Mouse (Mus musculus) spleen, adult 18-20 months (tissue): ENCODE measurements around the gene Nes.
A peak's percentile ranks its signal among the peaks of the same experiment; 100 is the strongest.

Experiments used
- DNase-seq, 2 experiments: peaks; one replicate each; pipeline ENCODE4 v3.0.0; 2022; ENCODE audit warnings: mixed read lengths in 2 of 2

The Nes gene

GRCm38 (mm10) chr3:87982836-87983601 is 12.1 kb downstream of the Nes start:
- DNase-seq: no peak

- no peak for DNase-seq
Observed at GRCm38 (mm10) chr3:87983627-87984026, 12.7 kb downstream of the Nes start.

GRCm38 (mm10) chr3:87984094-87984493 is 13.2 kb downstream of the Nes start:
- no peak for DNase-seq

- no peak for DNase-seq
Observed at GRCm38 (mm10) chr3:87985505-87986320, 14.8 kb downstream of the Nes start.

- peak; percentile 69 to 84 for DNase-seq
Observed at GRCm38 (mm10) chr3:87986868-87987267, 16.0 kb downstream of the Nes start.

GRCm38 (mm10) chr3:87987633-87988032 is 16.8 kb downstream of the Nes start:
- DNase-seq: no peak

GRCm38 (mm10) chr3:87988068-87988467 is 17.2 kb downstream of the Nes start:
- no peak for DNase-seq

GRCm38 (mm10) chr3:87989935-87990334 is 19.1 kb downstream of the Nes start:
- no peak for DNase-seq

- DNase-seq: no peak
Observed at GRCm38 (mm10) chr3:87993436-87993835, 22.6 kb downstream of the Nes start.

- DNase-seq: no peak
Observed at GRCm38 (mm10) chr3:87995331-87995730, 24.5 kb downstream of the Nes start.

- no peak for DNase-seq
Observed at GRCm38 (mm10) chr3:87996401-87996800, 25.5 kb downstream of the Nes start.

- no peak for DNase-seq
Observed at GRCm38 (mm10) chr3:87996971-87997614, 26.2 kb downstream of the Nes start.

- no peak for DNase-seq
Observed at GRCm38 (mm10) chr3:87998747-87999146, 27.9 kb downstream of the Nes start.

- DNase-seq: no peak
Observed at GRCm38 (mm10) chr3:87999243-87999895, 28.5 kb downstream of the Nes start.

GRCm38 (mm10) chr3:88000181-88000580 is 29.3 kb downstream of the Nes start, which contains the start of gene Bcan:
Gene Bcan, minus strand, starts transcription at chr3:88000230.
- no peak for DNase-seq

GRCm38 (mm10) chr3:88000816-88001595 is 30.1 kb downstream of the Nes start:
- DNase-seq: no peak

- DNase-seq: no peak
Observed at GRCm38 (mm10) chr3:88002291-88002976, 31.6 kb downstream of the Nes start.

- no peak for DNase-seq
Observed at GRCm38 (mm10) chr3:88005822-88006786, 35.2 kb downstream of the Nes start.

- peak in 1 of 2 experiments; percentile 21 for DNase-seq
Observed at GRCm38 (mm10) chr3:88010634-88011265, 39.9 kb downstream of the Nes start.
